Mouse (Mus musculus): ENCODE results near the gene Gm2663. TPM values are rescaled to one million over a fixed set of nuclear protein-coding genes. Genes with fewer than 3 reads are reported as not detected.
"Not testable (repeated sequence)": the region's sequence is repeated elsewhere in the genome, so short reads cannot be mapped to it uniquely, and the experiment has no call there.

Gene Gm2663
- polyA plus RNA-seq, 1 experiment = not detected

DNA sequence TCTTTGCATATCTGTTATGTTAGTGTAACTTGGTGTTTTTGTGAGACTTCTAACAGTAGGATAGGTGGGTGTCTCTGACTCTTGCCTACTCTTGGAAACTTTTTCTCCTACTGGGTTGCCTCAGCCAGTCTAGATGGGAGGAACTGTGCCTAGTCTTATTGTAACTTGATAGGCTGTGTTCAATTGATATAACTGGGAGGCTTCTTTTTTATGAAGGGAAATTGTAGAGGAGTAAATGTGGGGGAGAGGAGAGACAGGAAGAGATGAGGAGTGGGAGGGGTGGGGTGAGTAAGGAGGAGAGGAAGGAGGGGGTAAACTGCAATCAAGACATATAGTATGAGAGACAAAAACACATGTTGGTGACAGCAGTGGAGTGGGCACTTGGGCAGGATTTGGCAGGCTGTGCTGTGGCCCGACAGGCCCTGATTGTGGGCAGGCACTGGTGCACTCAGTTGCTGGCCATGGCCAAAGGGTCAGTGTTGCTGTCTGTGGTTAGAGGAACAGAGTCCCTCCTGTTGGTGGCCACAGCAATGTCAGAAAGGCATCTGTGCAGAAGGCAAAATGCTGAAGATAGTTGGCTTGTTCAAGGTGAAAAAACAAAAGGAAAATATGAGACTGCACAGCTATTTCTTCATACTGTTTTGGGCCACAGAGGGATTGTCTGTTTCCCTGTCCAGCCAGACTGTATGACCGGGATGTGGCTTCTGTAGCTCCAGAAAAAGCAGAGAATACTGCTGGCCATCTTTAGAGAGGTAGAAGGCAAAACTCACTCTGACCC is 26.8 kb upstream of the Gm2663 start:
- Histone ChIP-seq H3K27me3 (ENCODE audit: control insufficient read depth, insufficient read depth, insufficient read length) (no peaks in the 10 kb centered on the region), H3K36me3 (ENCODE audit: control insufficient read depth, insufficient read depth) (no peaks in the 10 kb centered on the region), H3K79me2 (ENCODE audit: control insufficient read depth, insufficient read depth) (no peaks in the 10 kb centered on the region), H3K79me3 (ENCODE audit: low read depth) (no peaks in the 10 kb centered on the region), H3ac (ENCODE audit: control insufficient read depth, insufficient read length, low read depth) (no peak overlapping the region), H3K4me3 (ENCODE audit: insufficient read depth, poor library complexity, severe bottlenecking) (no peak overlapping the region)
- no peak for TF ChIP-seq MAX (IDR thresholded peaks at IDR 0.05)
- peak; percentile 70 for TF ChIP-seq MYOD1 (IDR thresholded peaks at IDR 0.05; ENCODE audit: control insufficient read depth, insufficient read length, low read depth)

DNA sequence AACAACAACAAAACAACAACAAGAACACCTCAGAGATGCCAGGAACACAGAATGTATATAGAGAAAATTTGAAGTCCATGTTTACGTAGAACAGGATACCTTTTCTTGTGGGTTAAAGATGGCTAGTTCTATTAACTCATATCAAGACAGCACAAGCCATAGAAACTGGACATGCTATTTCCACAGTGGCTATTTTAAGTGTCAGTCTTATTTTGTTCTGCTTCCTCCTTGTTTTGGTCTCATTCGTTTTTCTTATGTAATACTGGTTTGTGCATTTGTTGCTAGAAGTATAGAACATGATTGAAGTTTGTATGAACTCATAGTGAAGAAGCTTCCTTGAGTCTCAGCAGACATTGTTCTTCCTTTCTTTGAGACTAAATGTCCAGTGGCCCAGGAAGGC is 19.9 kb upstream of the Gm2663 start:
- Histone ChIP-seq H3K27me3 (ENCODE audit: control insufficient read depth, insufficient read depth, insufficient read length) (no peaks in the 10 kb centered on the region), H3K79me2 (ENCODE audit: control insufficient read depth, insufficient read depth) (no peaks in the 10 kb centered on the region), H3ac (ENCODE audit: control insufficient read depth, insufficient read length, low read depth) (no peak overlapping the region), H3K36me3 (ENCODE audit: control insufficient read depth, insufficient read depth) (no peaks in the 10 kb centered on the region), H3K79me3 (ENCODE audit: low read depth) (no peaks in the 10 kb centered on the region), H3K4me3 (ENCODE audit: insufficient read depth, poor library complexity, severe bottlenecking) (no peak overlapping the region)
- no peak for TF ChIP-seq USF1 (IDR thresholded peaks at IDR 0.05; ENCODE audit: low read depth)

- Histone ChIP-seq H3K79me2 (ENCODE audit: control insufficient read depth, insufficient read depth) (no peaks in the 10 kb centered on the region), H3K79me3 (ENCODE audit: low read depth) (no peaks in the 10 kb centered on the region), H3ac (ENCODE audit: control insufficient read depth, insufficient read length, low read depth) (no peak overlapping the region), H3K27me3 (ENCODE audit: control insufficient read depth, insufficient read depth, insufficient read length) (no peaks in the 10 kb centered on the region), H3K36me3 (ENCODE audit: control insufficient read depth, insufficient read depth) (no peaks in the 10 kb centered on the region), H3K4me3 (ENCODE audit: insufficient read depth, poor library complexity, severe bottlenecking) (no peak overlapping the region)
- TF ChIP-seq MAX (IDR thresholded peaks at IDR 0.05) (no peak), MYOD1 (IDR thresholded peaks at IDR 0.05; ENCODE audit: control insufficient read depth, insufficient read length, low read depth) (no peak), CEBPB (IDR thresholded peaks at IDR 0.05; ENCODE audit: low read depth) (peak; percentile 36), CTCF (IDR thresholded peaks at IDR 0.05; ENCODE audit: control insufficient read depth, insufficient read depth, insufficient read length) (no peak)
Observed at GRCm38 (mm10) chr6:41018629-41019028, 19.4 kb upstream of the Gm2663 start.

DNA sequence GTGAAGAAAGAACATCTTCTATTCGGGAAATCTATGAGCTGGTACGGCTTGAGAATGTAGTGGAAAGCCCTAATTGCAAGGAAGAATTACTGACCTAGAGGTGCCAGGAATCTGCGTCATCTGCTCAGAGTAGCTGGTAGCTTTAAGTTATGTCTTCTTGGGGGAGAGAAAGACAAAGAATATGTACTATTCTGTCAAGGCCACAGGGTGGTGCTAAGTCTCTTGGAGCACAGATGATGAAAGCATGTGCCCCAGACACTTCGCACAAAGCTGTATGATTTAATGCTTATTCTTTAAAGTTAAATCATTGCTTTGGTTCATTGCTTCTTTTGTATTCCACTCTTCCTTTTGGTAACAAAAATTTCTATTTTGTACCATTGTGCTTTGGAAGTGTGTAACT is 15.8 kb upstream of the Gm2663 start:
- Histone ChIP-seq H3ac (ENCODE audit: control insufficient read depth, insufficient read length, low read depth) (no peak overlapping the region), H3K79me3 (ENCODE audit: low read depth) (no peaks in the 10 kb centered on the region), H3K27me3 (ENCODE audit: control insufficient read depth, insufficient read depth, insufficient read length) (no peaks in the 10 kb centered on the region), H3K4me3 (ENCODE audit: insufficient read depth, poor library complexity, severe bottlenecking) (no peak overlapping the region), H3K79me2 (ENCODE audit: control insufficient read depth, insufficient read depth) (no peaks in the 10 kb centered on the region), H3K36me3 (ENCODE audit: control insufficient read depth, insufficient read depth) (no peaks in the 10 kb centered on the region)
- TF ChIP-seq FOSL1 (IDR thresholded peaks at IDR 0.05; ENCODE audit: insufficient read depth, low read length, poor library complexity, severe bottlenecking) (no peak), MYOG (IDR thresholded peaks at IDR 0.05; ENCODE audit: control insufficient read depth, extremely low read depth, insufficient read length) (no peak), MAX (IDR thresholded peaks at IDR 0.05) (no peak), CTCF (IDR thresholded peaks at IDR 0.05; ENCODE audit: control insufficient read depth, insufficient read depth, insufficient read length) (no peak), CEBPB (IDR thresholded peaks at IDR 0.05; ENCODE audit: low read depth) (no peak), MYOD1 (IDR thresholded peaks at IDR 0.05; ENCODE audit: control insufficient read depth, insufficient read length, low read depth) (no peak)

GRCm38 (mm10) chr6:40964454-40964853 is 34.8 kb downstream of the Gm2663 start, which contains the start of gene 1810009J06Rik:
Gene 1810009J06Rik (plus strand): TSS chr6:40964754.
- H3K79me2 ChIP-seq (ENCODE audit: control insufficient read depth, insufficient read depth); H3K27me3 ChIP-seq (ENCODE audit: control insufficient read depth, insufficient read depth, insufficient read length); H3K4me3 ChIP-seq (ENCODE audit: insufficient read depth, poor library complexity, severe bottlenecking); H3K36me3 ChIP-seq (ENCODE audit: control insufficient read depth, insufficient read depth); H3ac ChIP-seq (ENCODE audit: control insufficient read depth, insufficient read length, low read depth); H3K79me3 ChIP-seq (ENCODE audit: low read depth): not testable (repeated sequence)

- Histone ChIP-seq H3K27me3 (ENCODE audit: control insufficient read depth, insufficient read depth, insufficient read length) (no peaks in the 10 kb centered on the region), H3K4me3 (ENCODE audit: insufficient read depth, poor library complexity, severe bottlenecking) (no peak overlapping the region), H3ac (ENCODE audit: control insufficient read depth, insufficient read length, low read depth) (no peak overlapping the region), H3K79me3 (ENCODE audit: low read depth) (no peaks in the 10 kb centered on the region), H3K36me3 (ENCODE audit: control insufficient read depth, insufficient read depth) (no peaks in the 10 kb centered on the region), H3K79me2 (ENCODE audit: control insufficient read depth, insufficient read depth) (no peaks in the 10 kb centered on the region)
- no peak for TF ChIP-seq USF1 (IDR thresholded peaks at IDR 0.05; ENCODE audit: low read depth)
- TF ChIP-seq MAX (IDR thresholded peaks at IDR 0.05) = no peak
- TF ChIP-seq MYOD1 (IDR thresholded peaks at IDR 0.05; ENCODE audit: control insufficient read depth, insufficient read length, low read depth) = no peak
- no peak for TF ChIP-seq CEBPB (IDR thresholded peaks at IDR 0.05; ENCODE audit: low read depth)
- TF ChIP-seq FOSL1 (IDR thresholded peaks at IDR 0.05; ENCODE audit: insufficient read depth, low read length, poor library complexity, severe bottlenecking) = no peak
- no peak for TF ChIP-seq CTCF (IDR thresholded peaks at IDR 0.05; ENCODE audit: control insufficient read depth, insufficient read depth, insufficient read length)
- no peak for TF ChIP-seq MYOG (IDR thresholded peaks at IDR 0.05; ENCODE audit: control insufficient read depth, extremely low read depth, insufficient read length)
Observed at GRCm38 (mm10) chr6:40953716-40954115, 45.6 kb downstream of the Gm2663 start.

All from C2C12 (cell line).